Mouse (Mus musculus) lung, postnatal 0 days (tissue): Measurements from ENCODE around the gene Olfr1392. TPM values are rescaled to one million over a fixed set of nuclear protein-coding genes. Genes with fewer than 3 reads are reported as not detected.

ENCODE experiments used
- ATAC-seq: fragments of 200-750 bp; cut with Nextera tagmentation; 2 replicates; pipeline ENCODE4 v1.8.0; 2017; ENCODE audit warnings: moderate library complexity
- DNase-seq: peaks from one replicate; pipeline ENCODE4 v3.0.0-alpha.2; 2016; ENCODE audit warnings: low spot score
- H3K27ac ChIP-seq: fragments of 300-500 bp; sonication (generic); 2 replicates; pipeline ENCODE4 v1.5.1; 2014; ENCODE audit warnings: antibody characterized with exemption, mild to moderate bottlenecking, low read length, mixed read lengths
- H3K27me3 ChIP-seq: fragments of 300-500 bp; sonication (generic); replicated peaks from 2 replicates; pipeline ENCODE4 v1.6.1; 2014; ENCODE audit warnings: low read length, mixed read lengths; ENCODE audit not compliant: insufficient read depth
- H3K36me3 ChIP-seq: fragments of 300-500 bp; sonication (generic); 2 replicates; pipeline ENCODE4 v1.6.1; 2014; ENCODE audit warnings: low read length, mixed read lengths; ENCODE audit not compliant: insufficient read depth
- H3K4me1 ChIP-seq: fragments of 300-500 bp; sonication (generic); 2 replicates; pipeline ENCODE4 v1.6.1; 2014; ENCODE audit warnings: antibody characterized with exemption, low read depth, low read length, mixed read lengths; ENCODE audit not compliant: insufficient read depth
- H3K4me2 ChIP-seq: fragments of 300-500 bp; sonication (generic); replicated peaks from 2 replicates; pipeline ENCODE4 v1.6.1; 2014; ENCODE audit warnings: low read depth, mild to moderate bottlenecking, low read length, moderate library complexity, mixed read lengths
- H3K4me3 ChIP-seq: fragments of 300-500 bp; sonication (generic); 2 replicates; pipeline ENCODE4 v1.5.1; 2014; ENCODE audit warnings: low read depth, low read length
- H3K9ac ChIP-seq: fragments of 300-500 bp; sonication (generic); replicated peaks from 2 replicates; pipeline ENCODE4 v1.6.1; 2014; ENCODE audit warnings: low read depth, mild to moderate bottlenecking
- H3K9me3 ChIP-seq: fragments of 300-500 bp; sonication (generic); 2 replicates; pipeline ENCODE4 v1.6.1; 2016; ENCODE audit warnings: low read length, mixed read lengths
- CTCF ChIP-seq: IDR thresholded peaks from 2 replicates; pipeline ENCODE4 v1.5.1; 2016; ENCODE audit warnings: antibody characterized with exemption, mild to moderate bottlenecking
- EP300 ChIP-seq: IDR thresholded peaks from 2 replicates; pipeline ENCODE4 v1.6.1; 2016; ENCODE audit warnings: antibody characterized with exemption, mild to moderate bottlenecking, control low read depth
- WGBS: fragments of 180-500 bp; shearing (Covaris S2); extraction: QIAGEN DNeasy Blood & Tissue Kit; methylation state at CpG from one replicate; pipeline ENCODE4 v1.1.7; 2014; 5-methylcytosine and 5-hydroxymethylcytosine counted together
- polyA plus RNA-seq: library from polyadenylated mRNA; unstranded; fragments of >200 nt; fragmentation: Nextera tagmentation; extraction: Ambion mirVana; gene quantifications from 2 replicates; pipeline ENCODE4 v1.2.1, GENCODE M21; 2015

The Olfr1392 gene
- polyA plus RNA-seq, 1 experiment from 2014 or later, result not detected

- H3K36me3 ChIP-seq, result no peaks in the 10 kb centered on the region
- H3K9ac ChIP-seq, result no peak overlapping the region
- H3K4me3 ChIP-seq, result no peak overlapping the region
- 54% methylated on average over 4 of the region's 4 CpGs for WGBS
- H3K4me2 ChIP-seq, result no peak overlapping the region
- TF ChIP-seq CTCF, result no peak
- no peak for TF ChIP-seq EP300
- H3K4me1 ChIP-seq, result no peaks in the 10 kb centered on the region
- no peak overlapping the region for H3K27ac ChIP-seq
- no peaks in the 10 kb centered on the region for H3K9me3 ChIP-seq
- no peaks in the 10 kb centered on the region for H3K27me3 ChIP-seq
- ATAC-seq (no peak), DNase-seq (no peak)
These were observed 52.2 kb downstream of the Olfr1392 start for GRCm38 (mm10) chr11:49337150-49337832.

Other genes with a start within 250 kb of the Olfr1392 start
- 1.8 and 3.0 TPM in 2 replicates for gene 9930111J21Rik2, start 234.0 kb upstream of the Olfr1392 start, polyA plus RNA-seq
- 4.7 and 4.9 TPM in 2 replicates for gene Tgtp2, start 221.1 kb upstream of the Olfr1392 start, polyA plus RNA-seq
- gene Ifi47, start 208.7 kb upstream of the Olfr1392 start, polyA plus RNA-seq, result 11.7 and 13.1 TPM in 2 replicates
- gene Olfr1396, start 170.4 kb upstream of the Olfr1392 start, polyA plus RNA-seq, result not detected in 2 replicates
- not detected in 2 replicates for gene Olfr1395, start 143.0 kb upstream of the Olfr1392 start, polyA plus RNA-seq
- not detected in 2 replicates for gene Olfr1394, start 130.9 kb upstream of the Olfr1392 start, polyA plus RNA-seq
- gene Btnl9, start 98.1 kb upstream of the Olfr1392 start, polyA plus RNA-seq, result 0.56 and 0.82 TPM in 2 replicates
- gene Zfp62, start 82.0 kb upstream of the Olfr1392 start, polyA plus RNA-seq, result 19.6 and 21.5 TPM in 2 replicates
- 90.2 and 94.5 TPM in 2 replicates for gene Mgat1, start 41.1 kb upstream of the Olfr1392 start, polyA plus RNA-seq
- gene Olfr1393, start 7.0 kb upstream of the Olfr1392 start, polyA plus RNA-seq, result not detected in 2 replicates
- not detected in 2 replicates for gene Olfr10, start 19.5 kb downstream of the Olfr1392 start, polyA plus RNA-seq
- gene Olfr1391, start 37.5 kb downstream of the Olfr1392 start, polyA plus RNA-seq, result not detected in 2 replicates
- gene Olfr1390, start 49.9 kb downstream of the Olfr1392 start, polyA plus RNA-seq, result not detected in 2 replicates
- gene Olfr1389, start 137.8 kb downstream of the Olfr1392 start, polyA plus RNA-seq, result not detected in 2 replicates
- gene Olfr1388, start 151.3 kb downstream of the Olfr1392 start, polyA plus RNA-seq, result not detected in 2 replicates
- gene Olfr1387, start 170.1 kb downstream of the Olfr1392 start, polyA plus RNA-seq, result not detected in 2 replicates
- not detected in 2 replicates for gene Olfr1386, start 179.8 kb downstream of the Olfr1392 start, polyA plus RNA-seq
- not detected in 2 replicates for gene Olfr1385, start 203.8 kb downstream of the Olfr1392 start, polyA plus RNA-seq
- not detected in 2 replicates for gene Olfr1384, start 221.4 kb downstream of the Olfr1392 start, polyA plus RNA-seq
- gene Olfr1383, start 234.4 kb downstream of the Olfr1392 start, polyA plus RNA-seq, result not detected in 2 replicates
- not detected in 2 replicates for gene Olfr1382, start 243.0 kb downstream of the Olfr1392 start, polyA plus RNA-seq